Mouse (Mus musculus) stomach, embryonic 14.5 days (tissue): Measurements from ENCODE around the gene Actn4. TPM values are rescaled to one million over a fixed set of nuclear protein-coding genes. Genes with fewer than 3 reads are reported as not detected.

Source experiments
- ATAC-seq: fragments of 200-750 bp; cut with Nextera tagmentation; 2 replicates; pipeline ENCODE4 v1.8.0; 2017; ENCODE audit warnings: low read depth, moderate TSS enrichment; ENCODE audit not compliant: insufficient number of reproducible peaks, insufficient read depth, low FRiP score
- H3K27ac ChIP-seq: fragments of 300-500 bp; sonication (generic); 2 replicates; pipeline ENCODE4 v1.5.1; 2014; ENCODE audit warnings: mild to moderate bottlenecking, low read length, moderate library complexity, mixed read lengths
- H3K27me3 ChIP-seq: fragments of 300-500 bp; sonication (generic); 2 replicates; pipeline ENCODE4 v1.6.1; 2014; ENCODE audit warnings: low read length, control low read depth, mixed read lengths; ENCODE audit not compliant: control insufficient read depth, insufficient read depth
- H3K36me3 ChIP-seq: fragments of 300-500 bp; sonication (generic); 2 replicates; pipeline ENCODE4 v1.6.1; 2014; ENCODE audit warnings: mild to moderate bottlenecking, control low read depth, low read length, moderate library complexity, mixed read lengths; ENCODE audit not compliant: control insufficient read depth, insufficient read depth
- H3K4me1 ChIP-seq: fragments of 300-500 bp; sonication (generic); 2 replicates; pipeline ENCODE4 v1.6.1; 2014; ENCODE audit warnings: low read length, control low read depth, mixed read lengths; ENCODE audit not compliant: control insufficient read depth, insufficient read depth
- H3K4me2 ChIP-seq: fragments of 300-500 bp; sonication (generic); replicated peaks from 2 replicates; pipeline ENCODE4 v1.6.1; 2014; ENCODE audit warnings: low read depth, low read length, control low read depth
- H3K4me3 ChIP-seq: fragments of 300-500 bp; sonication (generic); 2 replicates; pipeline ENCODE4 v1.5.1; 2014; ENCODE audit warnings: low read depth, low read length, control low read depth
- H3K9ac ChIP-seq: fragments of 300-500 bp; sonication (generic); replicated peaks from 2 replicates; pipeline ENCODE4 v1.6.1; 2014; ENCODE audit warnings: low read depth, mild to moderate bottlenecking, control low read depth, low read length, moderate library complexity, mixed read lengths
- H3K9me3 ChIP-seq: fragments of 300-500 bp; sonication (generic); 2 replicates; pipeline ENCODE4 v1.6.1; 2016; ENCODE audit warnings: low read depth, low read length, control low read depth; ENCODE audit not compliant: control insufficient read depth
- WGBS: fragments of 180-500 bp; shearing (Covaris S2); extraction: QIAGEN DNeasy Blood & Tissue Kit; methylation state at CpG from one replicate; pipeline ENCODE4 v1.1.7; 2014; 5-methylcytosine and 5-hydroxymethylcytosine counted together
- polyA plus RNA-seq: library from polyadenylated mRNA; unstranded; fragments of >200 nt; fragmentation: Nextera tagmentation; extraction: Ambion mirVana; gene quantifications from 2 replicates; pipeline ENCODE4 v1.2.1, GENCODE M21; 2014

Actn4 gene
- polyA plus RNA-seq, 1 experiment from 2014 or later, result 272 TPM

GRCm38 (mm10) chr7:28966181-28966580 lies 4.0 kb upstream of the Actn4 start:
- H3K9me3 ChIP-seq, result no peaks in the 10 kb centered on the region
- no peak overlapping the region for H3K4me3 ChIP-seq
- no peak overlapping the region for H3K9ac ChIP-seq
- no peaks in the 10 kb centered on the region for H3K27me3 ChIP-seq
- no peak overlapping the region for H3K4me2 ChIP-seq
- H3K36me3 ChIP-seq, result peaks cover 2% of the 10 kb centered on the region; the same call in 1 of the 2 replicates
- H3K4me1 ChIP-seq, result 0 out of 2 replicates have a peak, but pooled peaks cover 3% of the 10 kb centered on the region
- 71% methylated on average over 4 of the region's 5 CpGs for WGBS
- ATAC-seq, result no peak
- no peak overlapping the region for H3K27ac ChIP-seq

GRCm38 (mm10) chr7:28965346-28965840 lies 3.3 kb upstream of the Actn4 start:
- Histone ChIP-seq H3K9ac (no peak overlapping the region), H3K4me3 (no peak overlapping the region), H3K4me2 (no peak overlapping the region), H3K9me3 (no peaks in the 10 kb centered on the region), H3K27me3 (no peaks in the 10 kb centered on the region), H3K27ac (no peak overlapping the region), H3K4me1 (peaks cover 6% of the 10 kb centered on the region; the same call in 1 of the 2 replicates), H3K36me3 (no peaks in the 10 kb centered on the region)
- 79% methylated on average over 5 of the region's 5 CpGs for whole genome bisulfite sequencing
- no peak for ATAC-seq

- Histone ChIP-seq H3K9ac (no peak overlapping the region), H3K4me3 (no peak overlapping the region), H3K27ac (peak overlapping the region; percentile 4; the same call in 1 of the 2 replicates), H3K27me3 (no peaks in the 10 kb centered on the region), H3K4me2 (no peak overlapping the region), H3K9me3 (no peaks in the 10 kb centered on the region), H3K4me1 (peaks cover 25% of the 10 kb centered on the region), H3K36me3 (no peaks in the 10 kb centered on the region)
- no peak for ATAC-seq
- 66% methylated on average over 3 of the region's 3 CpGs for WGBS
These were observed 1.3 kb upstream of the Actn4 start for GRCm38 (mm10) chr7:28963399-28963923.

GRCm38 (mm10) chr7:28961584-28961926 lies 585 bp downstream of the Actn4 start:
- Histone ChIP-seq H3K9ac (peak overlapping the region; percentile 94), H3K9me3 (no peaks in the 10 kb centered on the region), H3K36me3 (no peaks in the 10 kb centered on the region), H3K27ac (peak overlapping the region; percentile 91), H3K4me3 (peak overlapping the region; percentile 99), H3K4me2 (peak overlapping the region; percentile 95), H3K4me1 (peaks cover 41% of the 10 kb centered on the region), H3K27me3 (no peaks in the 10 kb centered on the region)
- under 1% methylated on average over 7 of the region's 7 CpGs for WGBS
- ATAC-seq, result no peak

- no peak for ATAC-seq
- Histone ChIP-seq H3K9ac (peak overlapping the region; percentile 94), H3K36me3 (no peaks in the 10 kb centered on the region), H3K27ac (peak overlapping the region; percentile 91), H3K4me2 (peak overlapping the region; percentile 95), H3K4me1 (peaks cover 43% of the 10 kb centered on the region), H3K27me3 (no peaks in the 10 kb centered on the region), H3K9me3 (no peaks in the 10 kb centered on the region), H3K4me3 (peak overlapping the region; percentile 99)
- WGBS, result 7% methylated on average over 9 of the region's 9 CpGs
These were observed 1.6 kb downstream of the Actn4 start for GRCm38 (mm10) chr7:28960354-28961046.

GRCm38 (mm10) chr7:28959505-28960045 lies 2.6 kb downstream of the Actn4 start:
- 7% methylated on average over 6 of the region's 6 CpGs for WGBS

GRCm38 (mm10) chr7:28958770-28959169 lies 3.4 kb downstream of the Actn4 start:
- no peaks in the 10 kb centered on the region for H3K36me3 ChIP-seq
- peaks cover 46% of the 10 kb centered on the region for H3K4me1 ChIP-seq
- H3K9ac ChIP-seq, result no peak overlapping the region; the same call in 1 of the 2 replicates
- ATAC-seq, result no peak
- H3K4me2 ChIP-seq, result peak overlapping the region; percentile 95
- 13% methylated on average over 1 of the region's 1 CpGs for WGBS
- no peaks in the 10 kb centered on the region for H3K27me3 ChIP-seq
- H3K9me3 ChIP-seq, result no peaks in the 10 kb centered on the region
- 0 out of 2 replicates have a peak overlapping the region, but pooled peaks have one; percentile 99 for H3K4me3 ChIP-seq
- peak overlapping the region; percentile 91; the same call in 1 of the 2 replicates for H3K27ac ChIP-seq

More at GRCm38 (mm10) chr7:28959505-28960045, 2.6 kb downstream of the Actn4 start:
- peak overlapping the region; percentile 91 for H3K27ac ChIP-seq
- H3K9me3 ChIP-seq, result no peaks in the 10 kb centered on the region
- no peaks in the 10 kb centered on the region for H3K36me3 ChIP-seq
- ATAC-seq, result peak; percentile 21
- H3K4me1 ChIP-seq, result peaks cover 43% of the 10 kb centered on the region
- H3K4me2 ChIP-seq, result peak overlapping the region; percentile 95
- H3K27me3 ChIP-seq, result no peaks in the 10 kb centered on the region
- peak overlapping the region; percentile 94 for H3K9ac ChIP-seq
- H3K4me3 ChIP-seq, result peak overlapping the region; percentile 99

GRCm38 (mm10) chr7:28957997-28958725 lies 4.0 kb downstream of the Actn4 start:
- H3K4me2 ChIP-seq, result peak overlapping the region; percentile 95; the same call in 1 of the 2 replicates
- H3K4me3 ChIP-seq, result no peak overlapping the region
- H3K9ac ChIP-seq, result no peak overlapping the region
- H3K4me1 ChIP-seq, result peaks cover 52% of the 10 kb centered on the region
- ATAC-seq, result no peak
- no peaks in the 10 kb centered on the region for H3K27me3 ChIP-seq
- H3K27ac ChIP-seq, result peak overlapping the region; percentile 62; the same call in 1 of the 2 replicates
- 41% methylated on average over 1 of the region's 1 CpGs for WGBS
- H3K36me3 ChIP-seq, result no peaks in the 10 kb centered on the region
- H3K9me3 ChIP-seq, result no peaks in the 10 kb centered on the region
